Mouse (Mus musculus) erythroblast, adult 5-6 weeks (primary cell): ENCODE results near the gene Hjurp. TPM values are rescaled to one million over a fixed set of nuclear protein-coding genes. Genes with fewer than 3 reads are reported as not detected.

Source experiments
- ATAC-seq: replicated peaks from 2 replicates; pipeline ENCODE4 v1.8.0; 2016; ENCODE audit warnings: moderate number of reproducible peaks, mild to moderate bottlenecking, moderate TSS enrichment, inconsistent platforms; ENCODE audit not compliant: poor library complexity, low FRiP score, severe bottlenecking
- total RNA-seq, 2 experiments: library from RNA; stranded (forward) in 1 of 2; stranded (reverse) in 1 of 2; fragments of 150-400 nt in 1 of 2; fragments of 200-764, 138-1000 nt in 1 of 2; gene quantifications; 2 replicates each; pipeline versions ENCODE4 v1.2.3 to v1.2.4; 2015 to 2017; ENCODE audit warnings: low replicate concordance in 2 of 2

Hjurp gene
- total RNA-seq, 2 experiments from 2014 or later = 89.5 to 110 TPM

DNA sequence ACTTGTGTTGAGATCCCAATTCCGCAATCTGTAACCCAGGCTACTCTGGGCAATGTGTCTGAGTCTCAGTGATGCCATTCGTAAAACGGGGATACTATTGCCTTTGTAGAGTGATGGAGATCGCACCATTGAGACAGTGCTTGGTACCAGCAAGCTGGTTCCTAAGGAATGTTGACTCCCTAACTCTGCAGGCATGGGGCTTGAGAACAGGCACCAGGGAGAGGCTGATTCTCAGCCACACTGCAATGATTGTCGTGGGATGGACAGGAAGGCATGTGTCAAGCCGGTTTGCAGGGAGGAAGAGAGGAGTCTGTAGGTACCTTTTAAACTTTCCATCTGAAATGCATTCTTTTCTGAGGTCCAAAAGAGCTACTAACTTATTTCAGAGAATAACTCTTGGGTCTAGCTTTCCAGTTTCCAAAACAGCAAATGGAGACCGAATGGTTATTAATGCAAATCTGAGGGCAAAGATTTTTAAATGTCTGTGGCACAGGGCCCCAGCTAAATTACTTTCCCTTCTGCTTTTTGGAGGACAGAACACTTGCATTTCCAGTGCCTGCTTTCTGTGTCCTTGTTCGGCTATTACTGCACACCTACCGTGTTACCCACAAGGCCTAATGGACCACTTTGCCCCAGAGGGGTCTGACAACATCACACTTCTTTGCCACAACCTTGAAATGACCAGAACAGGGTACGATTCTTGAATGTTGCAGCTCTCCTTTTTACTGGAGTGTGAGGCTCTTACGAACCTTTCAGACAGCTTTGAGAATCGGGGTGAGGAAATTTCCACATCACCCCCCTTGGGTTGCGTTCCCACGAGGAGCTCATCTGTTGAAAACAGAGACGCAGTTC, 6.2 kb upstream of the Hjurp start:
- ATAC-seq = no peak

DNA sequence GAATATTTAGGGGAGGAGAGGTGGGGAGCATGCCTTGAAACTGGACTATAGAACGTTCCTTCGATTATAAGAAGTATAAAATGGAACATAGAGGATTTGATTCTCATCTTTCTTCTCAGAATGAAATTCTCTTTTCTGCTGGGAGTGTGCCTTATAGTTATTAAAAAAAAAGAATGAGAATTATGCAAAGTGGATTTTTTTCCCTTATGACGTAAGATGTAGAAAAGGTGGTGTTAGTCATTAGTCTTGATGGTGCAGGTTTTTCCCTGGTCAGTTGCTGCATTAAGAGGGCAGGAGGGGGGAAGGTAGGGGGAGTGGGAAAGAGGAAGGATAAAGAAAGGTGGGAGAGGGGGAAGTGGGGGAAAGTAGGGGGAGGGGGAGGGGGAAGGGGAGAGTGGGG, 4.9 kb upstream of the Hjurp start:
- no peak for ATAC-seq

GRCm38 (mm10) chr1:88280006-88280690, 2.7 kb upstream of the Hjurp start:
- no peak for ATAC-seq

DNA sequence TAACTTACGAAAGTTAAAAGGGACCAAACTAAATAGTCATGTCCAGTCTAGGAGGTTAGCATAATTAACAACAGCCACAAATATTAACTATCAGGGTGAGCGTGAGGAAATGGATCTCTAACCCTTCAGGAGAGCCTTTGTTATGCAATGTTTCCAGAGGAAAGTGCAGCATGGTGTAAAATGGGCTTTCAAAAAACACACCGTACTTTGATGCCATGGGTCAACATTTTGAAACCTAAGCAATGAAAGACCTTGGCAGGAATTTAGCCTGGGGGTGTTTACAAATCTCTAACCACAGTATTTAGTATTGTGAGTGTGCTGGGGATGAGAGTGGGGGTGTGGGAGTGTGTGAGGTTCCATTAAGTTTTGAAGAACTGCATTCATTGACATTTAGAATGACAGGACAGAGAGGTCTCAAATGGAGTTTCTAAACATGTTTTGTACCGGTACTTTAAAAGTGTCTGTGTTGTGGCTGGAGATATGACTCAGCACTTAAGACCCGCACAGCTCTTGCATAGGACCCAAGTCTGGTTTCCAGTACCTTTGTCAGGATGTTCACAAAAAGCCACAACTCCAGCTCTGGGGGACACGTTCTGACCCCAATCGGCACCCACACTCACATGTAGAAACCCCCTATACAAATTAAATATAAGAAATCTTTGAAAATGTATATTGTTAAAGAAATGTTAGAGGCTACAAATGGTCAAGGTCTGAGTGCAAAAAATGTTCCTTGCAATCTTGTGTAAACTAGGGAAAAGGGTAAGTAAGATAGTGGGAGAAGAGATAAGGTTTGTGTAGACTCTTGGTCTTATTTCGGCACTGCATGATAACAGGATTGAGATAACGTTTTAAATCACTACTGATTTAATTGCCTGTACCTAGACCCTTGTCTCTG, 1.9 kb upstream of the Hjurp start:
- no peak for ATAC-seq

DNA sequence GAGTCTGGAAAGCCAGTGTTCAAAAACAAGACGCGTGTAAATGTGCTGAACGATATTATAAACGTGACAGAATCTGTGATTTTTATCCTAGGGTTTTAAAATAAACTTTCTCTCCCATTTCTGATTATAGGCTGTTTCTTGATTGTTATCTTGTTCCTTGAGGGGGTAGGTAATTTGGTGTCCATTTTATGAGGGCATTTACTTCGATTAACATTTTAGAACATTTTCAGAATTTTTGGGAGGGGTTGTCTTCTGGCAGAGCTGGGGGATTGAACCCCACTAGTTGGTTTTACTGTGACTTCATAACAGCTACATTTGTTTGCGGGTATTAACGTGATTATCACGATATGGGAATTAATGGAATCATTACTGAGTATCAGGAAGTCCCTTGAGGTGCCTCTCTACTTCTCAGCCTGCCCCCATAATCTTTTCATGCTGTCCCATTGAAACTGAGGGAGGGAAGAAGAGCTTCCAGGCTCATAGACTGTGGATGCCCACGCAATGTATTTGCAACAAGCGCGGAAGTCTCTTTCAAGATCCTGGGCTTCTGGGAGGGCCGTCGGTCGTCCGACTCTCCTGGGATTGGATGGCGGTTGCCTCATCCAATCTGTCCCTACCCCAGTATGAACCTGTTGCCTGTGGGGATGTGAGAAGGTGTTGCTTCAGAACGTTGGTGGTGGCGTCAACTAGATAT, 532 bp upstream of the Hjurp start:
- no peak for ATAC-seq

DNA sequence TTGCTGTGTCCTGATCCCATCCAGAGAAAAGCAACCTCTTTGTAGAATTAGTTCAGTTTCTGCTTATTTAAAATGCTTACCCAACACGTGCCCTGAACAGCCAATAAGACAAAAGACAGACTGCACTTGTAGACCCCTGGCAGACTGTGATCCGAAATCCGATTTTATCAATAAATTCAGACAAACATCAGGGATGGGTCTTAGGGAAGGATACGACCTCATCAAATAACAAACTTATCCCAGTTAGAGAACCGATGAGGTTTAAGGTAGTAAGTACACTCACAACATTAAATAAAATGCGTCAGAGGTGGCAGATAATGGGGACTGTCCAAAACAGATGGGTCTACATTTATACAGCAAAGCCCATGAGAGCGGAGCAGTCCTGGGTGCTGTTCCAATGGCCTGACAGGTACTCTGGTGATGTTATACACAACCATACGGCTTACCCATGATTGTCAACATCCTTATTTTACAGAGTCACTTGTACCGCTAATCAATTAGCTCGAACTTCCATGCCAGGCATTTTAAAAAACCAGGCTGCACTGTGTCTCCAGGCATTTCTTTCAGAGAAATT, 822 bp downstream of the Hjurp start:
- peak; percentile 47 for ATAC-seq

- ATAC-seq = peak; percentile 8
Observed at GRCm38 (mm10) chr1:88275698-88276523, 1.5 kb downstream of the Hjurp start.

DNA sequence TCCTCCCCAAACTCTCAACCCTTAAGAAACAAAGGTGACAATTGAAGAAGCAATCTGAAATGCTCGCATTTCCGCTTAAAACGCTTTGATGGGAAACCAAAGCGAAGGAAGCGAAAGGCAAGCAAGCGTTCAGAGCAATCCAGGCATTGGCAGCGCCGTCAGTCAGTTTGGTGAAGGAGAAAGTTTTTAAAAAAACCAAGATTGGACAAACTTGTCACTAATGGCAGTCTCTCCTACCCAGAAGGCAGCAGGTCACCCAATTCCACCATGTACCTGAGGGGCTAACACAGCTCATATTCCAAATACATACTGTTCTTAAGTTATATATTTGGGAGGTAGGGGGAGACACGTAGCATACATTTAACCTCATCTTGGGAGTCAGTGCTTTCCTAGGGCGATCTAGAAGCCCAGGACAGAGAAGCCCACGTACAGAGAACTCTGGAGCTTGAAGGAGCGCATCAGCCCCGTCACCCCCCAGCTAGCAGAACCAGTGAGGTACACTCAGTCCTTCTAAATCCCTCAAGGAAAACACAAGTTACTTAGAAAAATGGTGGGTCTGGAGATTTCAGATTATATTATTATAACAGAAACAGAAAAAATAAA, 2.3 kb downstream of the Hjurp start:
- no peak for ATAC-seq

DNA sequence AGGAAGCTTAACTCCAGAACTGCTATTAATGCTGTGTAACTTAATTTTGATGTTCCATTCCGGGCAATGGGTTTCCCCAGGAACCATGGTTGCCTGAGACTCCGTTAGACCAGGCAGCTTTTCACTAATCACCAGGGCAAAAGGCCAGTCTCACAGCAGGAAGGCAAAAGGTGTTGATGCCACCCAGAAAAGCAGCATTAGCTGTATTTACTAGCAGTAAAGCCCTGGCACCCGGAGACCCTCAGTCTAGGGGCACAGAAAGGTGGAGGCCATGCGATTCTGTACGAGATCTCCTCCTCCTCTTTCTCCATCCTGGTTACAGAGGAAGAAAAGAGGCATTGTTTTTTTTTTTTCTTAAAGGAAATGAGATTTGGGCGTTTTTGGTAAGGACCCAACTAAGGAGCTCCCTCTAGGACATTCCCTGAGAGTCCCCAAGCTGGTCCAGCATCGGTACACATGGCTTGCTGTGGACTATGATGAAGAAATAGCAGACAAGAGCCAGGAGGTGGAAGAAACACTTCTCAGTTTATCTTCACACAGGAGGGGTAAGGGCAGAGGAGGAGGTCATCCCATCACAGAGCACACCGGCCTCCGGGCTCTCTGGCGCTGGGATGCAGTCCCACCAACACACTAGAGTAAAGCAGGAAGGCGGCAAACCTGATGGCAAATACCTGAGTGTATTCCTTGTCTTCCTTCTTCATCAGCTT, 2.9 kb downstream of the Hjurp start:
- no peak for ATAC-seq

GRCm38 (mm10) chr1:88273832-88274231, 3.6 kb downstream of the Hjurp start:
- ATAC-seq = no peak

- ATAC-seq = no peak
Observed at GRCm38 (mm10) chr1:88273326-88273725, 4.1 kb downstream of the Hjurp start.

- ATAC-seq = no peak
Observed at GRCm38 (mm10) chr1:88272851-88273250, 4.6 kb downstream of the Hjurp start.

DNA sequence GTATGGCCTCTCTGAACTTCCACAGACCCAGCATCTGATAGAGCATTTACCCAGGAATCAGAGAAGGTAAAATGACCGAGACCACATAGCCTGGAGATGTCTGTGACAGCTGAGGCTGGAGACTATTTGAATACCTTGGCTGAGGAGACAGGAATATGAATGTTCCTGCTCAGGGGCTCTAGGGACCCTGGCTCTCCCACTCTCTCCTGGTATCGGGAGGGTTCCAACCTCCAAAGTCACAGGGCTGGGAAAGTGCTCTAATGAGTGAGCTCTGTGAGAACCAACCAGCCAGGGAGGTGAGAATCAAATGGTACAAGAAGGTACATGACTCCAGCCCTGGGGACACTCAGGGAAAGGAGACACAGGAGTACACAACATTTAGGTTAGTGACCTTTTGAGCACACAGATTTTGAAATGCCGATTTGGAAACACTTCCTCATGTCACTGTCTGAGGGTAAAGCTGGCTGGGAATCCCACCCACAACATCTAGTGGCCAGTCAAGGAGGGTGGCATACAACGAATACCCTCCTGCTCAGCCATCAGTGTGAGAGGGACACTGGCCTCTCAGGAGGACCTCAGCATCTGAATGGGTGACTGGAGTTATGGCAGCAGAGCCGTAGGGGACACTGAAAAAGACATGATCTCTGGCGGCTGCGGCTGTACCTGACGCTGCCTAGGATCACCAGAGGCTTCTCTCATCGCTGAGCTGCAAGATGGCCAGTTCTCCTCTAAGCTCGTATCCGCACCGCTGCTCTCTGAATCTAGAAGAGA, 7.7 kb downstream of the Hjurp start:
- no peak for ATAC-seq

- no peak for ATAC-seq
Observed at GRCm38 (mm10) chr1:88268070-88268469, 9.4 kb downstream of the Hjurp start.

DNA sequence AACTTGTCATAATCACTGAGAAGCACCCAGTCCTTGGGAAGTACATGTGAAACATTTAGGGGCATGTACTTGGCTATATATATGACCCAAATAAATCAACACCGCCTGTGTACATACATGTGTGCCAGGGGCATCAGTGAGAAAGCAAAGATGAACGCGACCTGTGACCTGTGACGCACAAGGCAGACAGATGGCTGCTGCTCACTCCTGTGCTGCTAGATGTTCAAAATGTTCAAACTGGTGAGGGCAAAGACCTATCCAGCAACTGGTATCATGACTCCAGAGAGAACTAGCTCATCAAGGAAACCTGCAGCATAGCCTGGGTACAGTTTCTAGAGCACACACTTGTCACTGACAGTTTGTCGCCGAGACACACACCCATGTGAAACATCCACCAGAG, 9.9 kb downstream of the Hjurp start:
- ATAC-seq = no peak

DNA sequence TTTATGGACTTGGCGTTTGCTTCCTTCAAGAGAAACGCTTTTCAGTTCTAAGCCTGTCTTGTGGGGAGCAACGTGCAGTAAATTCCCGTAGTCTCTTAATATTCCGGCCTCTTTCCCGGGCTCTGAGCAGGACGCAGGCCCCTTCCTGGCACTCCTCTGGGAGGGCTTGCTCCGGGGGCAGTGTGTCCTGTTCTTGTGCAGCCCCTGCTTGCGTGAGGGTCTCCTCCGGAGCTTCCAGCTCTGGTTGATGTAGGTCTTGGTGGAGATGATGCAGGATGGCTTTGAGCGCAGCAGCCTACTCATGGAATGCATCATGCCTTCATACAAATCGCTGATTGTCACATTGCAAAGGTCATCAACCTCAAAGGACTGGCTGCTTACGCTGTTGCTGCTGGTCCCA, 11.3 kb downstream of the Hjurp start:
- ATAC-seq = no peak

DNA sequence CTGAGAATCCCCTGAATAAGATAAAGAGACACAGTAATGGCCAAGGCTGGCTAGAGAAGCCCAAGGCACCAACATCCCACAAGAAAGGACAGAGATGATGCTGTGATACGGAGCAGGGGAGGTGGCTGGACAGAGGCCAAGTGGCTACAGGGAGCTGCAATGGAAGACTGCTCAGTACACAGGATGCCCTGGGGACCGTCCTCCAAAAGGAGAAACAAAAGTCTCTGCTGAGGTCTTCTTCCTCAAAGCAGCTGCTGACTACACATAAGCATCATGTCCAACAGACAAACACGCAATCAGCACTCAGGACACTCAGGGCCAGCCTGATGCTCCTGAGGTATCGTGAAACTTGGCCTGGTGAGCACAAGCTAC, 12.6 kb downstream of the Hjurp start:
- ATAC-seq = no peak
